Mouse (Mus musculus): ENCODE measurements around the gene Rassf2. TPM values are rescaled to one million over a fixed set of nuclear protein-coding genes. Genes with fewer than 3 reads are reported as not detected.

Rassf2 gene
- total RNA-seq, 2 experiments from 2014 or later = 28.0 to 30.4 TPM

DNA sequence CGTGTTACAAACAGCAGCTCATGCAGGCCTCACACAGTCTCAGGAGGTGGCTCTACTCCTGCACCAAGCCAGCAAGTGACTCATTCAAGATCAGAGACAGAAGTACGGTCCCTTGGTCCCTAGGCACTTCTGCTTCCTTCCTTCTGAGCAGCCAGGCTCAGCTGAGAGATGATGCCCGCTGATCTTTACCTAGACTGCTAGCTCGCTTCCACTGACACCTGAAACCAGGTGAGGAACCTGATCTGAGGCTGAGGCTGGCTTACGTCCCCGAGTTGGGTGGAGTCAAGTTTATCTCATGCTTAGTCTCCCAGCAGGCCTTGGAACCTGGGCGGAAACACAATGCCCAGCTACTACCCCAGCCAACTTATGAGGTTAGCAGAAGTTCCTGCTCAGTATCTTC, 9.8 kb upstream of the Rassf2 start:
- DNase-seq (ENCODE audit: extremely low spot score in 1 of 2, low spot score in 2 of 2) = no peak
- intact Hi-C loops (cut with DNase I) = no loop called here

DNA sequence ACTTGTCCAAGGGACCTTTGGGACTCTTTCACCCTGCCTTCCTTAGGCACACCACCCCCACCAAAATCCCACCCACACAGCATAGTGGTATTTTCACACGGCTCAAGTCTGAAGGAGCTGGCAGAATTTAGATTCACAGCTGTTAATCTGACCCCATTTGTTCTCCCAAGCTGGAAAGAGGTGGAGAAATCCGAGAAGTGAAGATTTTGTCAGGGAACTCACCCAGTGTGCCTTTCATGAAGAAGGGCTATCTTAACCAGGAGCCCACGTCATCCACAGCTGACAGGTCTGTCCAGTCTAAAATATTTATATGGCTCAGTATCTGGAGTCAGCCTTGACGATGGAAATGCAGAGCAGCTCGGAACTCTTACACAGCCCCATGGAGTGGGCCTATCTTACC, 6.3 kb upstream of the Rassf2 start:
- DNase-seq (ENCODE audit: extremely low spot score in 1 of 2, low spot score in 2 of 2) = no peak

DNA sequence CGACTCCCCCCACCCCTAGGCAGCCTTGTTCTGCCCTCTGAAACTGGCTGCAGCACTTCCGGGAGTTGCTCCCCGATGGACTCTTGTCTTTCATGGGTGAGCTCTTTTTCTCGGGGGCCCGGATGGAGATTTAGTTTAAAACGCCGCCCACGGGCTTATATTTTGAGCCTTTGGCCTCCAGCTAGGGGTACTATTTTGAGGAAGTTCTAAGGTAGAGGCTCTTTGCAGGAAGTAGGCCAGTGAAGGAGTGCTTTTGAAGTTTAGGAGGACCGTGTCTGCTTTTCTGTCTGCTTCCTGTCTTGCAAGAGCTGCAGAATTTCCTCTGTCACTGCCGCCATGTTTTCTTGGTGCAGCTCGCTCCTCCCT, 5.4 kb upstream of the Rassf2 start:
- peak in 1 of 2 experiments; percentile 68 for DNase-seq (ENCODE audit: extremely low spot score in 1 of 2, low spot score in 2 of 2)
- intact Hi-C loops (cut with DNase I) = no loop called here

More for the DNA sequence above, 6.3 kb upstream of the Rassf2 start:
- intact Hi-C loops (cut with DNase I) = no loop called here

DNA sequence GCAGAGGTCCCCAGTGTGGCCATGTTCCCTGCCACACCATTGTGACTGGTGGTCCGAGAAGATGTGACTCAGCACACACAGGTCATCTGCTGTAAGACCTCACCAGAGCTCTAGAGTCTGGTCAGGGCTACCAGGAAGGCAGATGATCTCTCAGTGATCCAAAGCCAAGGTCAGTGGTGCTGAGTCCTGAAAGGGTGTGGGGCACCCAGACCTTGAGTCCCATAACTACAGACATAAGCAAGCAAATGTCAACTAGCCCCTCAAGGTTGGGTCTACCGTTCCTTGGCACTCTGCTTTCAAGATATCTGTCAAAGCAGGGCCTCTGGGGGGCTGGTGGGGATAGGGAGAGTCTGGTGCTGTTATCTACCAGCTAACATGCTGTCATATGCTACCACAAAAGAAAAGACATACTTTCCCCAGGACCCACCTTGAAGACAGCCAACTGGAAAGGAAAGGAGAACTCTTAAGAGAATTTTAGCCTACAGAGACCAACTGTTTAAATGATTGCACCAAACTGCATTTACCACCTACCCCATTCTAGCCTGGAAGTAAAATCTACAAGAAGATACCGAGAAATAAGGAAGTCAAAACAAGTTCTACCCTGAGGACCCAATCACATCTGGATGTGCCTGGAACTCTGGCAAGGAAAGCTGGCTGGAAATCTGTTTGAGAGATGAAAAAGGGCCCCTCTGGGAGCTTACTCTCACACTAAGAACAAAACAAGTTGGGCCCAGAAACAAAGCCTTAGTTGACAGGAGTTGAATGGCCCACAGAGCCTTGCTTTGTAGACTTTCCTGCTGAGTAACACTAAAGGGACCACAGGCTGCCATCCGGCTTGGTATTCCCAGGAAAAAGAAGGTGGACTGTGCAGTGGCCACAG, 4.8 kb upstream of the Rassf2 start:
- DNase-seq (ENCODE audit: extremely low spot score in 1 of 2, low spot score in 2 of 2) = no peak
- intact Hi-C loops (cut with DNase I) = no loop called here

DNA sequence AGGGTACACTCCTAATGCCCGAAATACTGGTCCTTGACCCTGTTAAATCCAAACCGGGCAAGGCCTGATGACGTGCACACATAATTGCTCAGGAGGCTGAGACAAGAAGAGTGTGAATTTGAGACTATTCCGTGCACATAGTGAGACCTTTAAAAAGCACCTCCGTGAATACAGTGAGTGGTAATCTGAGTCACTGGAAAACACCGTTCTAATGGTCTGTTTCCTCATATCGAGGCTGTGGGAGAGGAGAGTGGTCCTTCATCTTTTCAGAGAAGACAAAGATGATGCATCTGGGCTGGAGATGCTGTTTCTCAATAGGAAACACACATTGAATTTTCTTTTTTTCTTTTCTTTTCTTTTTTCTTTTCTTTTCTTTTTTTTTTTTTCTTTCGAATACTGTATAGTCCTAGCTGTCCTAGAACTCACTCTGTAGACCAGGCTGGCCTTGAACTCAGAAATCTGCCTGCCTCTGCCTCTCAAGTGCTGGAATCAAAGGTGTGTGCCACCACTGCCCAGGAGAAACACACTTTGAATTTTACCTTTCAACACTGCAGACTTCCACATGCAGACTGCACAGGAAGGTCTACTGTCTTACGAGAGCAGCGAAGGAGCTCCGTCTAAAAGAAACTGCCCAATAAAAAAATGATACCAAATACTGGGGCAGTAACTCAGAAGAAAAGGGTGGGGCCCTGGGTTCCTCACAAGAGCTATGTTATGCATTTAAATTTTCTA, 1.5 kb upstream of the Rassf2 start:
- DNase-seq (ENCODE audit: extremely low spot score in 1 of 2, low spot score in 2 of 2) = no peak
- intact Hi-C loops (cut with DNase I) = no loop called here

DNA sequence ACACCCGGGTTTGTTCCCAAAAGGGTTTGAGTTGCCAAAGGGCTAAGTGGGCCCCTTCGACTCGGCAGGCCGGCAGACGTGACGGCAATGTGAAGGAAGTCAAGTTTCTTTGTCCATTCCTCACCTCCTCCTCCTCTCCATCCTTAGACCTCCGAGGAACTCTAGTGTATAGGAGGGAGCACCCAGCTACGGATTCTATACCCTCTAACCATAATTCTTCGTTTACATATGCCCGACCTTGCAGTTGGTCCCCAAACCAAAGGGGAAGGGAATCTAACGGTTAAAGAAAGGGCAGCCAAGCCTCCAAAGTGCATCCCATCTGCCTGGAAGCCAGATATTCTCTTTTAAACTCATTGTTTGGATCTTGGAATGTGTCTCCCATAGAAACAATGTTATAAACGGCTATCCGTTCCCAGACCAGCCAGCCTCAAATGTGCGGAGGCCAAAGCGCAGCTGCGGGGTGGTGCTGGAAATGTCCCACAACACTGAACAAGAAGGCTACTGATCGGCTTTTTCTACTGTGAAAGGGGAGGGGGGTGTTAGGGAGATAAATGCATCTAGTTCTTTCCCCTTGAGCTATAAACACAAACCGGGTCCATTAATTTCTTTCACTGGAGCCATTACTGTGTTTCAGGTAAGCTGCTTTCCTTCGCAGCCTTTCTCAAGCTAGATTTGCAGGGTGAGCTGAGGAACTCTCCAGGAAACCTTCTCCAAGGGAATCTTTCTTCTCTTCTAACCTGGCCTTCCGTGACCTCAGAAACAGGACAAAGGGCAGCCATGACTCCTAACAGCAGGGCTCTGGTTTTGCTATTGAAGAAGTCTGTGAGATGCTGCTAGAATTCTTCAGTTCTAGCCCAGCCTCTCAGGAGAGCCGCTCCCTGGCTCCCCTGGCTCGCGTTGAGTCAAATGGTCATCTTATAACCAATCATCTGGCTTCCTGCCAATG, 633 bp upstream of the Rassf2 start:
- DNase-seq (ENCODE audit: extremely low spot score in 1 of 2, low spot score in 2 of 2) = peak; percentile 30 to 53
- intact Hi-C loops (cut with DNase I) = no loop called here

DNA sequence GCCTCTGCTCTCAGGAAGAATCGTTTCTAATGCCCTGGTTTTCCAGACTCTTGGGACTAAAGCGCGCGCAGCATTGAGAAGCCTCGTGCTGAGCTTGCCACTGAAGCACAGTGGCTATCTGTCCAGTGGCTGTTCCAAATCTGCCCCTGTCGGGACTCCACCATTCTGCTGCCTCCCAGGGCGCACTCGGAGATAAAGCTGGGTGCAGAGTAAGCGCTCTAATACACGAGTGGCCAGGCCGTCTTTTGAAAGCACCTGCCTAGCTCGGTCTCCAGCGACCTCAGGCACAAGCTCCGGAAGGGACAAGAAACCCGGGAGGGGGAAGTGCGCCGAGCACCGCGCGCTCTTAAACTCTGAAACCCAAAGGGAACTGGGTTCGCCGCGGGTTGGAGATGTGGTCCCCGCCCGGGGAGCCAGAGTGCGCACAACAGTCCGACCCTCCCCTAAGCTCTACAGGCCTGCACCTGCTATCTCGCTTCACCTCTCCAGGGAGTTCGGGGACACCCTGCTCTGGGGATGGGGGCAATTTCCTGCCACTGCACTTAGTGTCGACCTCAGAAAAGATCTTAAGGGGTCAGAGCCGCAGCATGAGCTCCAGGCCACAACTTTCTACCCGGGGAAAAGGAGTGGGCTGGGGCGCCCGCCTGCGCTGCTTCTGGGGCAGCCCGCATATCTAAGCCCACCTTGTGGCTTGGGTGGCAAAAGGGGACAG, 1.0 kb downstream of the Rassf2 start:
- intact Hi-C loops (cut with DNase I) = no loop called here
- DNase-seq (ENCODE audit: extremely low spot score in 1 of 2, low spot score in 2 of 2) = peak in 1 of 2 experiments; percentile 63

DNA sequence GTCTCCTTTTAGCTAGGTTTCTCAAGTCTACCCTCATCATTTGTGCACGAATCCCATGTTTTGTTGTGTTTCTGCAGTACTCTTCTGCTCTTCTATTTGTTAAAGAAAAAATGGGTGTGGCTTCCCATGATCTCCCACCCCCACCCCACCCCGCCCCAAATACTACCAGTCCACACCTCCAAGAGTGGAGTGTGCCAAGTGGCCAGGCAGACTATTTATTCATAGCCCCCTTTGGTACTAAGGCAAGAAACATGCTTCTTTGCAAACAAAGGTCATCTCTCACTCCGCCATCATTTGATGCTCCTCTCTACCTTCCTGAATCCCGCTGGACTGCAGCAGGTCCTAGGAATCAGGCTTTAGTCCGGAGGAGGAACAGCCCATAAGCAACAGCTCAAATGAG, 2.0 kb downstream of the Rassf2 start:
- no peak for DNase-seq (ENCODE audit: extremely low spot score in 1 of 2, low spot score in 2 of 2)
- intact Hi-C loops (cut with DNase I) = no loop called here

DNA sequence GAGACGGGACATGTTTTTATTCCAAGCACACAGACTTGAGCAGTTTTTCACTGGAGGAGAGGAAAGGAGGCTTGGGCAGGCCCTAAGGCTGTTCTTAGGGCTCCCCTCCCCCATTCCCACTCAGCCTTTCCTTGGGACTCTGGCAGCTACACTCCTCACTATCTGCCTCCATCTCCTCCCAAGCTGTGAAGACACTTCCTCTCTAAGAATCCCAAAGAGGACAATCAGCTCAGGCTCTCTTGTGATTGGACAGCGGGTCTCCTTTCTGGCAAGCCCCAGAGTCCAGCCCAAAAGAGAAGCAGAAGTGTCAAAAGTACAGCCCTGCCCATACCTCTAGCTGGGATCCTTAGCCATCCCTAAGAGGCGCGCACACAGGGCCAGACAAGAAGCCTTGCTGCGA, 2.7 kb downstream of the Rassf2 start:
- peak; percentile 21 to 44 for DNase-seq (ENCODE audit: extremely low spot score in 1 of 2, low spot score in 2 of 2)
- intact Hi-C loops (cut with DNase I) = no loop called here

DNA sequence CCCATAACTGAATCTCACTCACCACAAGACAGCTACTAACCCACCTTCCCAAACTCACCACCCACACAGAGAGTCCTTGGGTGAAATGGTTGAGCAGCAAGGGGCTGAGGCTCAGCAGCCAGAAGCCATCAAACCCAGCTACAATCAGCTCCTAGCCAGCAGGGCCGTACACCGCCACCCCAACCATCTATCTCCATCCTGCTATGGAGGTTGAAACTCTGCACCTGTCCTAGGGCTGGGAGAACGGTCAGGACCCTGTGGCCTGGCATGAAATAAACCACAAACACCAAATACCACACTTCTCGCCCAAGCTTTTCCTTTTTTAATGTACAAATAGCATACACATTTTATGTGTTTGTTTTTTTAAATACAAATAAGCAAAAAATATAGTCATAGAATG, 6.0 kb downstream of the Rassf2 start:
- intact Hi-C loops (cut with DNase I) = no loop called here
- peak in 1 of 2 experiments; percentile 12 for DNase-seq (ENCODE audit: extremely low spot score in 1 of 2, low spot score in 2 of 2)

DNA sequence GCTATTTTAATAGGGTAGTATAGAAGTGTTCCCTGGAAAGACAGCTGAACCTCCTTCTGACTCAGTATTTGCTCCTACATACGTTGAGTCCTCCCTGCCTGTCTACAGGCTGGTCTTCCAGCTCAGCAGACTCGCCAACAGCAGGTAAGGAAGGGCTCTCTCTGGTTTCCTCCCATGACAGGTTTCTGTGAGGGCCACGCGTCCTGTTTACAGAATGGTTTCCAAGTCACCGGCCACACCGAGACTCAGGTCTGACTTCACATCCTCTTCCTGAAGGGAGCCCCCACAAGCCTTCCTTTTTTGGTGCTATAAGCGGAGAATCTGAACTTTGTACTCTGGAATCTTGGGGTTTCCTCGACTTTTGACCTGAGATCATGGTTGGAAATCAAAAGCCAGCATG, 7.4 kb downstream of the Rassf2 start:
- intact Hi-C loops (cut with DNase I) = no loop called here
- DNase-seq (ENCODE audit: extremely low spot score in 1 of 2, low spot score in 2 of 2) = peak in 1 of 2 experiments; percentile 49

DNA sequence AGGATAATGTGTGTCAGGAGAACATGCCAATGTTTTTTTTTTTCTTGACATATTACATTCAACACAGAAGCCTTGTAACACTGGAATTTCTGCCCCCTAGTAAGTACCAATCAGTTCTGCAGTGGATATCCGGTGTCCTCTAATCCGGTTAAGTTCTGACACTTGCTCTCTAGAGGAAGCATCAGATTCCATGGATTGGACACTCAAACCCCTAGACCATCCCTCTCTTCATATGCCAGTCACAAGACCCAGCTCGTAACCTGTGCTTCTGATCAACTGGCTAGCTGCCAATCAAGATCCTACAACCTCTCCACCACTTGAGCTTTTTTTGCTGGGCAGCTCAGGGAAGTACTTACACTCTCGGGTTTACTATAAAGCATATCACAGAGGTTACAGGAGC, 8.4 kb downstream of the Rassf2 start:
- intact Hi-C loops (cut with DNase I) = no loop called here
- DNase-seq (ENCODE audit: extremely low spot score in 1 of 2, low spot score in 2 of 2) = peak in 1 of 2 experiments; percentile 13

DNA sequence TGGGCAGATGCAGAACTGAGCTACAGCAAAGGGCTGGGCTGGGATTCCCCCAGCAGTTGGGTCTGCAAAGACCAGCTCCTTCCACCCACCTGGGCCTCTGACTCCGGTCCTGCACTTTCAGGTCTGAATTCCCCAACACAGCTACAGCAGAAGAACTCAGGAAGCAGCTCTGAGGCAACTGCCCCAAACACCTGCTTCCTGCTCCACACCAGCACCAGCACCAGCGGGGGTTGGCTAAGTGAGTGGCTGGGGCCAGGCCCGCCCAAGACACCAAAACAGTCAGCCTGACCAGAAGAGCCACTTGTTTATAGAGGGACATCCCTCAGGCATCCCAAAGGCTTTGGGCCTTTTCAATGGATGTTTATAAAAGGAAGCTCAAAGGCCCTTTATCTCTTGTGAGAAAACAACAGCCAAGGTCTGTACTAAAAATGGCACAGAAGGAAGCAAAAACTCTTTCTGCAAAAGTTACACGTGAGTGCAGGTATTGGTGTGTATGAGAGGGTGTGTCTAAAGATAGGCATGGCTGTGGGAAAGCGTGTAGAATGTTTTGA, 9.0 kb downstream of the Rassf2 start:
- intact Hi-C loops (cut with DNase I) = no loop called here
- DNase-seq (ENCODE audit: extremely low spot score in 1 of 2, low spot score in 2 of 2) = peak in 1 of 2 experiments; percentile 83

DNA sequence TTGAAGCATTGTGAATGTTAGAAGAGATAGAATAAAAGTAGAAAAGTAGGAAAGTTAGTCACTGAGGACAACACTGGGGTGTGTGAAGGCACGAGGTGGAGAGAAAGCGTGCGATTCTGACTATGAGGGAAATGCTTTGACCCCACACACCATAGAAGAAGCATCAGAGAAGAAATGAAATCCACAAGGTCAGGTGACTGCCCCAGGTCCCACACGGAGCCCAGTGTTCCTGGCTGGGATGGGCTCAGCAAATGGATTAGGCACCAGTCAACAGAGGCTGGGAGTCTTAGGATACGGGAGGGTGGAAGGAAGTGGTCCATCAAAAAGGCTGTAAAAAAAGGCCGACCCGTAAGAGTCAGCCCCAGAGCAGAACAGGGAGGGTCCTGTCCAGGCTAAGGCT, 9.6 kb downstream of the Rassf2 start:
- no peak for DNase-seq (ENCODE audit: extremely low spot score in 1 of 2, low spot score in 2 of 2)
- intact Hi-C loops (cut with DNase I) = no loop called here

DNA sequence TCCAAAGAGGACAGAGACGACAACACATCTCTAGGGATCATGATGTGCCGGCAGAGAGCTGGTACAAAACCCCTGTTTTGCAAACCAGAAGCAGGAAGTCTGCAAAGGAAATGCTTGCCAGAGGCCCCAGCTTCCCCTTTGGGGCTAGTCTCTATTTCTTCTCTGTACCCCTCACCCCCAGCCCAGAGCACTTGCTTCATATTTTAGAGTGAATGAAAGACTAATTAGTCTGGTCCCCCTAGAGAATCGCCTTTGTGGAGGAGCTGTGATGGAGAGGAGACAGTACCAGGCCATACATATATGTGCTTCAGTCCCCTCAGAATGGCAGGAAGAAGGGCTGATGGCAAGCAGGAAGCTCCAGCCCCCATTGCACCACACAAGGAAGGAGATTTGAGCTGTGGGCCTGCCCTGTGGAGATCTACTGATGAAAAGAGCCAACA, 10.7 kb downstream of the Rassf2 start:
- intact Hi-C loops (cut with DNase I) = no loop called here
- DNase-seq (ENCODE audit: extremely low spot score in 1 of 2, low spot score in 2 of 2) = no peak

DNA sequence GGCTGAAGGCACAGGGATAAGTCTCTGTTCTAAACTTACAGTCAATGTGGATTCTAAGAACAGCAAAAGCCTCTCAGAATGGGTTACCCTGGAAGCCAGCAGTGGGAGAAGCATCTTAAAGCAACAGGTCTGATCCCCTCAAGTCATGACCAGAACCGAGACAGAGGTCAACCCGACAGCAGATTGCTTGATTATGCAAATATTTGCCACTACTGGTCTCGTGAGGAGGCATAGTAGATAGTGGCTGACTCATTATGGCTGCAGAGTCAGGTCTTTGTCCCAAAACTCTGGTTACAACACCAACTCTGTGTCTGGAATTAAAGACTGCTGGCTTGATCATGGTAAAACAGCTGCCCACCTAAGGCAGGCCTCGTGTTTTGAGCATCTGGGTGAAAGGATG, 11.9 kb downstream of the Rassf2 start:
- intact Hi-C loops (cut with DNase I) = no loop called here
- no peak for DNase-seq (ENCODE audit: extremely low spot score in 1 of 2, low spot score in 2 of 2)

DNA sequence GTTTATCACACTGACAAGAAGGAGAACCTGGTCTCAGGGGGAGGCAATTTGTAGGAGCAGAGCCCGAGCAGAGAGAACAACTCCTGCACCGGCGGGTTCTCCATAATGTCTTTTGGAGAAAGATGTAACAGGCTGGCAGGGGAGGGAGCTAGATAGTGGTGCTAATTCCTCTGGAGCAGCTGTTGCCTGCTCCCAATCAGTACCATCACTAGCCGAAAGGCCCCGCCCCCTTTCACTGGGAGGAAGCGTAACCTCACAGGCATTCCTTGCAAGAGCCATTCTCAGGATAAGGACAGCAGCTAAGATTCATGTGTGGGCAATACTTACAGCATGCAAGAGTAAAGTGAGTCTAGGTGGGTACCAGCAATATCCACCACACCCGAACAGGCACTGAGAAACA, 12.4 kb downstream of the Rassf2 start:
- intact Hi-C loops (cut with DNase I) = no loop called here
- DNase-seq (ENCODE audit: extremely low spot score in 1 of 2, low spot score in 2 of 2) = peak in 1 of 2 experiments; percentile 72

DNA sequence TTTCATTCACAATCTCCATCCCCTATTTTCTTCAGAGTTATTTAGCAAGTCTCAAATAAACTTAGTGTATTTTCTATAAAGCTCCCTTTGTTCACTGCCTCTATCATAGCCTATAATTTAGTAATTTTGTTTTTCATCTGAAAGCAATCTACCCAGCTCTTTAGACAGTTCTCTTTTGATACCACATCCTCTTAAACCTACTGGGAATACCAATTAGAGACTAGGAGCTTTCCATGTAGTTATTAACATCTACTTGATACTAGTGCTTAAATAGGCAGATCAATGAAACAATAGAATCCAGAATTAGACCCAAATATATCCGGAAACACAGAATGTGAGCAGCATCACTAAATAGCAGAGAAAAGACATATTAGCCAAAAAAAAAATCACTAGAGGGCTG, 14.0 kb downstream of the Rassf2 start:
- DNase-seq (ENCODE audit: extremely low spot score in 1 of 2, low spot score in 2 of 2) = no peak
- intact Hi-C loops (cut with DNase I) = no loop called here
